Mouse (Mus musculus) cerebellum, postnatal 36 days (tissue): ENCODE results near the gene Fmo6.

Experiments
- DNase-seq, 2 experiments: peaks; one replicate each; pipeline ENCODE4 v3.0.0; 2021 to 2022; ENCODE audit warnings: mixed read lengths in 2 of 2

Gene Fmo6

GRCm38 (mm10) chr1:162937415-162937814, at the start of gene Fmo6:
Gene Fmo6, minus strand, starts transcription at chr1:162937515.
- DNase-seq: no peak

DNA sequence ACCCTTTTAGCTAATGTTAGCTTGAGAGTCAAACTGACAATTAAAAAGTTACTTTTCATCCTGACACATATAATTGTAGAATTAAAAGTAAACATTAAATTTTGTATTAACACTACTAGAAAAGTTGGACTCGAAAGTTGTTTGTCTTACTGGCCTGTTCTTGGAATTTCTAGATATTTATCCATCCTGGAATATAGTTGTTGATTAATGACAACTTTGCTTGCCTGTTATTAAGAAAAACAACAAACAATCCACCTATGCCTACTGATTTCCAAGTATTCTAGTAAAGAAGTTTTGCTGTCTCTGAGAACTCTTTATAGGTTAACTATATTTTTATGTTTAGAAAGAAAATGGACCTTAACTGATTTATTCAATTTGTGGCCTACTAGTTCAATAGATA, 49.5 kb upstream of the Fmo6 start:
- no peak for DNase-seq

GRCm38 (mm10) chr1:162986121-162986748, 48.9 kb upstream of the Fmo6 start:
- no peak for DNase-seq

- DNase-seq: no peak
These were observed 47.1 kb upstream of the Fmo6 start, which contains the start of gene Fmo3 for GRCm38 (mm10) chr1:162984428-162984827. Gene Fmo3, minus strand, starts transcription at chr1:162984528.

DNA sequence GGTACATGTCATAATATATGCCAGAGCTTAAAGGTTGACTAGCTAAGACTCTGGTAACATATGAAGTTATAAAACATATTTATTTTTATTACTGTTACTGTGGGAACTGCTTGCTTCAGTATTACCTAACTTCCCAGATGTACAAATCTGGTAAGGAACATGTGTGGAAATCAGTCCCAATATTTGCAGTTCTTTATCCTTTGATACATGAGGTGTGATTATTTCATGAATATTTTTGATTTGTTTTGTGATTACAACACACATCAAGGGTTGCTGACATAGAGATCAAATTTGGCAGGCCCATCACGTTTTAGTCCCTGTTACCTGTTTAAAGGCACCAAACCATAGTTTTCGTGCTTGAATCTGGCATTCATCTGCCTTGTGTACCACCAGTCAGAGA, 26.2 kb upstream of the Fmo6 start:
- DNase-seq: no peak

DNA sequence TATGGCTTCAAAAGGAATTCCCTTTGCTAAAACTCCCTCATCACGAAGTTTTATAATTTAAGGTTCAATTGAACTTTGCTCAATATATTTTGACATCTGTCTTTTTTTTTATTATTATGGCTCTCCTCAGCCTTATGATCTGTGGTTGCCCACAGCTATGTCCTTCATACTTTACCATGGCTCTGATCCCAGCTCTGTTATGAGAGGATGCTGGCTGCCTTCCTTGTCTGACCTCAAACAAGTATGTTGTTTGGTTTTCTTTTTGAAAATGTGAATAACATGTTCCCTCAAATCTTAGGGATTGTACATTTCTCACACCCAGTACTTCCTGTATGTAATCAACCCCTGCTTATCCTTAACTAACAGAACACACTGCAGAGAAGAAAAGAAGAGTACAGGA, 20.1 kb upstream of the Fmo6 start:
- no peak for DNase-seq

GRCm38 (mm10) chr1:162953079-162953478, 15.8 kb upstream of the Fmo6 start:
- no peak for DNase-seq

DNA sequence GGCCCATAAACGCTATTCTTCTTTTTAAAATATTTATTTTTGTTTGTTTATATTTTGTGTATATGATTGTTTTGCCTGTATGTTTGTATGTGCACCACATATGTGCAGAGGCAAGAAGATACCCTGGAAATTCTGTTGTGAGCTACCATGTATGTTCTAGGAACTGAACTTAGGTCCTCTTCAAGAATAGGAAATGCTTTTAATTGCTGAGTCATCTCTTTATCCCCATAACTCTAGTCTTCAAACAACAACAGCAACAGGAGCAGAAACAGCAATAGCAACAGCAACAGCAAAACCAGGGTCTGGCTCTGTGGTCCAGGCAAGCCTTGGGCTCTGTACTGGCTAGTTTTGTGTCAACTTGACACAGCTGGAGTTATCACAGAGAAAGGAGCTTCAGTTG, 12.4 kb upstream of the Fmo6 start:
- DNase-seq: no peak

GRCm38 (mm10) chr1:162947934-162948333, 10.6 kb upstream of the Fmo6 start:
- no peak for DNase-seq

DNA sequence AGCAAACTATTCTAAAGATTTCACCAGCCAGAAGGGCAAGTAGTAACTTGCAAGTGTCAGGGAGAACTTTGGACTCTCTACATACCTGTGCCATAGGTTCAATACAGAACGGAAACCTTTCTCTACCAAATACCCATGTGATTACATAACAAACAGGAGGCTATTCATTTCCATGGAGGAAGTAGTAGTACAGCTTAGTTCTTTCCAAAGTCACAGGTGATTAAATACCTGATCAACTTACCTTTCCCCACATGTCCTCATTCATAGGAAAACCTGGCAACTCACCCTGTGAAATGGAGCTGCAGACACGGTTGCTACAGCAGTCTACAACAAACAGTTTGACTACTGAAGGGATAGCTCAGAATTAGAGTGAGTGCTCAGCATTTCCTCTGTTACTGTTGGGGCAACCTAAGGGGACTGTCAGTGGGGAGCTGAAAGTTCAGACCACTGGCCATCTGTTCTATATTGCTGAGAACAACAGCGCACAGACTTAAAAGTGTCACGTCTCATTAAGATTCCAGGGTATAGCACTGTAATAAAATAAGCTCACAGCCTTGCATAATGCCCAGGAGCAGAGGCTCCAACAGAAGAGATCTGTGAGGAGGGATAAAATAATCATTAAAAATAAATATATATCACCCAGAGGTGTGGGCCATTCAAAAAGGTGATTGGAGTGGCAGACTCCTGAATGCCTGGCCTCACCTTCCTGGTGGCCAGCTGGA, 9.7 kb upstream of the Fmo6 start:
- DNase-seq: no peak

- no peak for DNase-seq
These were observed 6.4 kb upstream of the Fmo6 start for GRCm38 (mm10) chr1:162943700-162944099.

DNA sequence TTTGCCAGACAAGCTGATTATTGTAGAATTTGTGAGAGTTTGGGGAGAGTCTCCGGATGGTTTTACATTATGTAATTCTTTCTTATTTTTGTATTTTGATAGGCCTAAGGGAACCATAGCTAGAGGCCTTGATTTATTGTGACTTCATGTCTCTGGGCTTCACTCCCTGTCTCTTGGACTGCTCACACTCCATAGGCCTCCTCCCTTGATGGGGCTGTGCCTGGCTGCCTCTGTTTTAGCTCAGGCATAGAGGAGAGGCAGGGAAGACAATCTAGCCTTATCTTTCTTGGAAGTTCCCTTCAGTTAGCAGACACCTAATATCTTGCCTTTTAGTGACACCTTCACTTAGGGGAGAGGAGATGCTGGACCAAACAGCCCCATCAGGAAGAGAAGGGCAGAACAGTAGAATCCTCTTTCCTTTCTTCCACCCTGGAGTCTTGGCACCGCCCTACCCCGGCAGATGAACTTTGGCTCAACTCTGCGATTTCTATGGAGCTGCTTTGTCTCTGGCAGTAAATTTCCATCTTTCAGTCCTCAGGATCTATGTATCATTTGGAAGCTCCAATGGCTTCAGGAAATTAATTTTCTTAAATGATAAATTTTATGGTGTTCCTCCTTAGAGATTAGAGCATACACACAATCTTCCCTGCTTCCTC, 1.5 kb upstream of the Fmo6 start:
- no peak for DNase-seq

DNA sequence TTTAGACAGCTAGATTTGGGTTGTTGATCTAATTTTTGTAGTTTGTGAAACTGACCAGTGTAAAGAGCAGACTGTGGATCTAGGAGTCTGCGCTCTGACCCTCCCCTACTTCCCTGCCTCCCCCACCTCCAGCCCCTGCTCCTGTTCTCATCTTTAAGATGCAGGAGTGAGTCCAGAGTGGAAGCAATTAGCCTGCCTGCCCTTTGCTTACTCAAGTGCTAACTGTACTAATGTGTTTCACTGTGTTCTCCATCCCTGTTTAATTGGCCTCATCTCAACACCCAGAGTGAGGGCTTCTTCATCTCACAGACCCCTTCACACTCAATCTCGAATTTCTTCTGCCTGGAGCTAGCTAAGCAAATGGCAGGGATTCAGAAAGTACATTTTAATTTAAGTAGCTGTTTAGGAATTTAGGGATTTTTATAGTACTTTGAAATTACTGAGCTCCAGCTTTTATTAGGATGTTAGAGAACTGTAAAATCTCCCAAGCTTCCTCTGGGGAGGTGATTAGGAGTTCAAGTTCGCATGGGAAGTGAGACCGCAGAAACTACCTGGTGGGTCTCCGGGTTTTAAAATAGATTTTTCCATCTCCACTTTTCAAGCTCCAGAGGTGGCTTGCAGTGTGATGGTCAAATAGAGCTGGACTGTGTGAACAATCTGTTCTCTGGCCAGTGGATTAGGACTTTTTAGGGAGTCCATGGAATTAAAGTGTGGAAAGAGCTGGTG, 818 bp upstream of the Fmo6 start:
- no peak for DNase-seq

DNA sequence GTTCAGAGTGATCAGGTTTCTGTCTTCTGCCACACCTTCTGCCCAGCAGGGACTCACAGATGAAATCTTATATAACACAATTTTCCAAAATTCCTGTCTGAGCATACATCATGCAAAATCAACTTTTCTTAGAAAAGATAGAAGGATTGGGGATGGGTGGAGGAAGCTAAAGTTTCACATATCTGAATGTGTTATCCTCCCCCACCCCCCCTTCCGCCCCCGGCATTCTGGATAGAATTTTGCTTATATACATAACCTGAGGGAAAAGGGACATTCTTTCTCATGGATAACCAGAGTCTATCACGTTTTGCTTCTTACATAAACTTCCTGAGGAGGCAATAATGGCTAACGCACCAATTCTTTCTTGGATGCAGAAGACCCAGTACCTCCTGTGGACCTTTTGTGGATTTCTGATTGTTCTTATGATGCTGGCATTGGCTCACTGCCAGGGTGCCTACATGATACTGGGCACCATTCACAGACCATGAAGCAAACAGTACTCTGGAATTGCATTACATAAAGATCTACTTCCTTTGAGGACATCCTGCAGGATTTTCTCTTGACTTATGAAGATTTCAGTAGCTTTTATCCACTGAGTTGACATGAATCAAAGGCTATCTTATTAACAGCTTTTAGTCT, 2.8 kb downstream of the Fmo6 start:
- no peak for DNase-seq

- DNase-seq: no peak
These were observed 4.9 kb downstream of the Fmo6 start for GRCm38 (mm10) chr1:162932386-162932785.

DNA sequence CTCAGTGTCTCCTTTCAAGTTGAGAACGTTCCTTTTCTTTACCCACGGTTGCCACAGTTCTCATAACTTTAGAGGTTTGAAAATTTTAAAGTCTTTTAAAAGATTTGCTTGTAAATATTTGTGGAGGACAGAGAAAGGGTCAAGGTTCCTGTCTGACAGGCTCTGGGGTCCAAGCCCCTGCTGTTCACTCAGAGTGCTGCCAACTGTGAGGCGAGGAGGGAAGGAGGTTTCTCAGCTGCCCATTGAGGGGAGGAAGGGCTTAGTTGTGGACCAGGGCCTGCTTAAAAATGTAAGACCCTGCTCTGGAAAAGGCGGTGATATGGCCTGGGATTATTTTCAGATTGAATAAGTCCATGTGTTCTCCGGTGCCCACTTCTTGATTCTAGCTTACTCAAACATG, 5.4 kb downstream of the Fmo6 start:
- DNase-seq: no peak

- DNase-seq: no peak
These were observed 5.9 kb downstream of the Fmo6 start for GRCm38 (mm10) chr1:162931310-162931875.

GRCm38 (mm10) chr1:162930631-162931030, 6.7 kb downstream of the Fmo6 start:
- DNase-seq: no peak

- no peak for DNase-seq
These were observed 8.2 kb downstream of the Fmo6 start for GRCm38 (mm10) chr1:162929146-162929545.

DNA sequence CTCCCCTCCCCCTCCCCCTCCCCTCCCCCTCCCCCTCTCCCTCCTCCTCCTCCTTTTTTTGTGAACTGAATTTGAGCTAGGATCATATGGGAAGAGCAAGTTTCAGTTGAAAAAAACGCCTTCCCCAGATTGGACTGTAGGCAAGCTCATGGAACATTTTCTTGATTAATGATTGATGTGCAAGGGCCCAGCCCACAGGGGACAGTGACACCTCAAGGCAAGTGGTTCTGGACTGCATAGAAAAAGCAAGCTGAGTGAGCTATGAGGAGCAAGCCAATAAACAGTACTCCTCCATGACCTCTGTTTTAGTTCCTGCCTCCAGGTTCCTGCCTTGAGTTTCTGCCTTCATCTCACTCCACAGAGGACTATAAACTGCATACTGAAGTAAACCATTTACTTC, 12.2 kb downstream of the Fmo6 start:
- no peak for DNase-seq

GRCm38 (mm10) chr1:162916661-162917060, 20.7 kb downstream of the Fmo6 start:
- DNase-seq: no peak

DNA sequence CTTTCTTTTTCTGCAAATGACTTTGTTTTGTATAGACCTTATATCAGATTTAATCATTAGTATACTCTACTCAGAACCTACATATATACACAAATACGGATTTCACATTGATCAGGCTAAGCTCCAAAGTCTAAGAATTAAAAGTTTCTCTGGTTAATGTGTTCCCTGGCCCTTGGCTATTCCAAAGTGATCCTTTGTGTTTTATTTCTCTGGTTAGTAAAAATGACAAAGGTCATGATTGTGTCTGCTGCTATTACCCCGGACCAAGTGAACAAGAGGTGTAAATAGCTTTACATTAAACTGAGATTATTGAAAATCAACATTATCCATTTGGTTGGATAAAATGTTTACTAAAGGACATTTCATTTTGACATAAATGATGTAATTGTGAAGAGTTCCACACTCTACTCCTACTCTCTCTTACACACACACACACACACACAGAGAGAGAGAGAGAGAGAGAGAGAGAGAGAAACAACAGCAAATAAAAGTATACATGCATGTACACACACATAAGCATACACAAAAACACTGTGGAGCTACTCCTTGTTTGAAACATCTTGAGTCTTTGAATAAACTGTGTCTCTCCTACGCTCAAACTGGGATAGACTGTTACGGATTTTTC, 22.3 kb downstream of the Fmo6 start:
- no peak for DNase-seq
